Mouse (Mus musculus): ENCODE data around the gene Rps15.
"Not testable (repeated sequence)": the region's sequence is repeated elsewhere in the genome, so short reads cannot be mapped to it uniquely, and the experiment has no call there.

The Rps15 gene

GRCm38 (mm10) chr10:80292251-80293146 is at the start of gene Rps15:
Rps15 (plus strand) TSS chr10:80292453.
- peak; percentile 89 to 93 for DNase-seq (ENCODE audit: low read depth in 2 of 2, low spot score in 2 of 2)

- no peak for DNase-seq (ENCODE audit: low read depth in 2 of 2, low spot score in 2 of 2)
Measured at GRCm38 (mm10) chr10:80242607-80243006, 49.6 kb upstream of the Rps15 start.

- no peak for DNase-seq (ENCODE audit: low read depth in 2 of 2, low spot score in 2 of 2)
Measured at GRCm38 (mm10) chr10:80244791-80245399, 47.4 kb upstream of the Rps15 start.

GRCm38 (mm10) chr10:80245600-80245999 is 46.7 kb upstream of the Rps15 start:
- DNase-seq (ENCODE audit: low read depth in 2 of 2, low spot score in 2 of 2) = peak; percentile 60 to 71

- no peak for DNase-seq (ENCODE audit: low read depth in 2 of 2, low spot score in 2 of 2)
Measured at GRCm38 (mm10) chr10:80247849-80248248, 44.4 kb upstream of the Rps15 start.

GRCm38 (mm10) chr10:80248437-80248836 is 43.8 kb upstream of the Rps15 start:
- DNase-seq (ENCODE audit: low read depth in 2 of 2, low spot score in 2 of 2) = not testable (repeated sequence)

- peak; percentile 98 for DNase-seq (ENCODE audit: low read depth in 2 of 2, low spot score in 2 of 2)
Measured at GRCm38 (mm10) chr10:80248971-80249640, 43.1 kb upstream of the Rps15 start, which contains the start of gene Ndufs7. Ndufs7 (plus strand) TSS chr10:80249121.

GRCm38 (mm10) chr10:80250059-80250458 is 42.2 kb upstream of the Rps15 start:
- no peak for DNase-seq (ENCODE audit: low read depth in 2 of 2, low spot score in 2 of 2)

- DNase-seq (ENCODE audit: low read depth in 2 of 2, low spot score in 2 of 2) = no peak
Measured at GRCm38 (mm10) chr10:80250573-80250972, 41.7 kb upstream of the Rps15 start.

- DNase-seq (ENCODE audit: low read depth in 2 of 2, low spot score in 2 of 2) = no peak
Measured at GRCm38 (mm10) chr10:80252011-80252410, 40.2 kb upstream of the Rps15 start.

GRCm38 (mm10) chr10:80252493-80253274 is 39.6 kb upstream of the Rps15 start:
- DNase-seq (ENCODE audit: low read depth in 2 of 2, low spot score in 2 of 2) = no peak

GRCm38 (mm10) chr10:80253551-80253950 is 38.7 kb upstream of the Rps15 start:
- DNase-seq (ENCODE audit: low read depth in 2 of 2, low spot score in 2 of 2) = no peak

- DNase-seq (ENCODE audit: low read depth in 2 of 2, low spot score in 2 of 2) = no peak
Measured at GRCm38 (mm10) chr10:80254331-80255297, 37.6 kb upstream of the Rps15 start.

- DNase-seq (ENCODE audit: low read depth in 2 of 2, low spot score in 2 of 2) = no peak
Measured at GRCm38 (mm10) chr10:80255881-80256535, 36.2 kb upstream of the Rps15 start.

GRCm38 (mm10) chr10:80257936-80258335 is 34.3 kb upstream of the Rps15 start:
- no peak for DNase-seq (ENCODE audit: low read depth in 2 of 2, low spot score in 2 of 2)

GRCm38 (mm10) chr10:80258752-80259462 is 33.3 kb upstream of the Rps15 start:
- DNase-seq (ENCODE audit: low read depth in 2 of 2, low spot score in 2 of 2) = no peak

GRCm38 (mm10) chr10:80259463-80259805 is 32.8 kb upstream of the Rps15 start:
- DNase-seq (ENCODE audit: low read depth in 2 of 2, low spot score in 2 of 2) = no peak

GRCm38 (mm10) chr10:80259861-80260641 is 32.2 kb upstream of the Rps15 start:
- no peak for DNase-seq (ENCODE audit: low read depth in 2 of 2, low spot score in 2 of 2)

Data from CD8-positive naive resting alpha-beta T cell, adult 2 months (primary cell).